Mouse (Mus musculus): ENCODE measurements around the gene Hsd17b10. TPM values are rescaled to one million over a fixed set of nuclear protein-coding genes. Genes with fewer than 3 reads are reported as not detected.
A peak's percentile ranks its signal among the peaks of the same experiment; 100 is the strongest.

The Hsd17b10 gene
- total and polyA plus RNA-seq, 3 experiments, result 77.2 to 98.5 (median 87.8) TPM

- TF ChIP-seq MXI1 (IDR thresholded peaks at IDR 0.05; ENCODE audit: low read depth, low read length) (no peak), SMC3 (IDR thresholded peaks at IDR 0.05; ENCODE audit: low read depth, low read length) (no peak), JUND (conservative IDR thresholded peaks at IDR 0.05; ENCODE audit: low read depth, low read length) (no peak), JUN (IDR thresholded peaks at IDR 0.05; ENCODE audit: insufficient read depth, low read depth, low read length) (no peak), MAFK (IDR thresholded peaks at IDR 0.05; ENCODE audit: insufficient replicate concordance, low read length) (no peak), RAD21 (IDR thresholded peaks at IDR 0.05; ENCODE audit: low read depth, low read length) (no peak), POLR2A (IDR thresholded peaks at IDR 0.05; ENCODE audit: low read depth, low read length) (no peak), ZKSCAN1 (IDR thresholded peaks at IDR 0.05; ENCODE audit: borderline replicate concordance, low read depth, low read length) (no peak), NRF1 (IDR thresholded peaks at IDR 0.05; ENCODE audit: low read depth, low read length) (no peak), TCF12 (IDR thresholded peaks at IDR 0.05; ENCODE audit: low read depth, low read length) (no peak)
- H3K36me3 ChIP-seq (replicated peaks in 1 of 2; ENCODE audit: control insufficient read depth in 1 of 2, insufficient read depth in 1 of 2, low read length in 1 of 2), result peaks cover 37 to 57% of the 10 kb centered on the region in 2 experiments
- DNase-seq (ENCODE audit: extremely low read depth), result no peak
- no peak overlapping the region for H3K9ac ChIP-seq (ENCODE audit: insufficient read depth, low read depth)
- H3K4me3 ChIP-seq (replicated peaks in 1 of 3; ENCODE audit: low read depth in 2 of 3, low read length in 2 of 3, poor library complexity in 1 of 3), result no peak overlapping the region
- no peaks in the 10 kb centered on the region for H3K79me2 ChIP-seq (replicated peaks; ENCODE audit: control insufficient read depth, extremely low read depth, insufficient read depth, poor library complexity, severe bottlenecking)
- no peak overlapping the region for H3K4me2 ChIP-seq (ENCODE audit: insufficient read depth, low read depth, poor library complexity, severe bottlenecking)
- no peaks in the 10 kb centered on the region for H3K9me3 ChIP-seq (replicated peaks; ENCODE audit: low read length)
- no peaks in the 10 kb centered on the region for H3K4me1 ChIP-seq (ENCODE audit: control insufficient read depth in 1 of 2, insufficient read depth in 2 of 2)
- dilution Hi-C loops (cut with MboI; ENCODE audit: extremely low pct_ligation_motif_present, extremely low pct_unique_long_range_greater_than_20kb, low sequenced_read_pairs), result no loop called here
- in situ Hi-C loops (cut with MboI; ENCODE audit: low pct_ligation_motif_present, low pct_unique_long_range_greater_than_20kb, low sequenced_read_pairs), result no loop called here
- no peak overlapping the region for H3K27ac ChIP-seq (ENCODE audit: insufficient read depth, low read depth)
- H3K27me3 ChIP-seq (replicated peaks), result no peaks in the 10 kb centered on the region
Observed at GRCm38 (mm10) chrX:152039865-152040264, 38.2 kb downstream of the Hsd17b10 start.

GRCm38 (mm10) chrX:152047230-152047629 is 45.6 kb downstream of the Hsd17b10 start:
- no peak for TF ChIP-seq USF2 (conservative IDR thresholded peaks at IDR 0.05; ENCODE audit: low read depth, low read length)
- no peak for TF ChIP-seq ZMIZ1 (IDR thresholded peaks at IDR 0.05; ENCODE audit: low read depth, low read length)
- no peak for TF ChIP-seq TBP (conservative IDR thresholded peaks at IDR 0.05; ENCODE audit: low read depth, low read length)
- no peak for TF ChIP-seq UBTF (IDR thresholded peaks at IDR 0.05; ENCODE audit: low read depth, low read length)
- TF ChIP-seq CTCF (conservative IDR thresholded peaks at IDR 0.05 in 1 of 2, IDR thresholded peaks at IDR 0.05 in 1 of 2; ENCODE audit: low read depth in 2 of 2, low read length in 2 of 2), result peak in 1 of 2 experiments; percentile 18; a peak in 1 of 4 replicates
- no peak for TF ChIP-seq EP300 (IDR thresholded peaks at IDR 0.05; ENCODE audit: low read length)
- no peak for TF ChIP-seq PAX5 (IDR thresholded peaks at IDR 0.05; ENCODE audit: low read length)
- no peak for TF ChIP-seq BHLHE40 (IDR thresholded peaks at IDR 0.05; ENCODE audit: low read depth, low read length)
- Histone ChIP-seq H3K27ac (ENCODE audit: insufficient read depth, low read depth) (no peak overlapping the region), H3K4me2 (ENCODE audit: insufficient read depth, low read depth, poor library complexity, severe bottlenecking) (no peak overlapping the region), H3K36me3 (replicated peaks in 1 of 2; ENCODE audit: control insufficient read depth in 1 of 2, insufficient read depth in 1 of 2, low read length in 1 of 2) (peaks cover 20 to 50% of the 10 kb centered on the region in 2 experiments), H3K4me1 (ENCODE audit: control insufficient read depth in 1 of 2, insufficient read depth in 2 of 2) (no peaks in the 10 kb centered on the region), H3K9me3 (replicated peaks; ENCODE audit: low read length) (no peaks in the 10 kb centered on the region), H3K4me3 (replicated peaks in 1 of 3; ENCODE audit: low read depth in 2 of 3, low read length in 2 of 3, poor library complexity in 1 of 3) (no peak overlapping the region), H3K79me2 (replicated peaks; ENCODE audit: control insufficient read depth, extremely low read depth, insufficient read depth, poor library complexity, severe bottlenecking) (no peaks in the 10 kb centered on the region), H3K27me3 (replicated peaks) (no peaks in the 10 kb centered on the region), H3K9ac (ENCODE audit: insufficient read depth, low read depth) (no peak overlapping the region)
- dilution Hi-C loops (cut with MboI; ENCODE audit: extremely low pct_ligation_motif_present, extremely low pct_unique_long_range_greater_than_20kb, low sequenced_read_pairs), result no loop called here
- DNase-seq (ENCODE audit: extremely low read depth), result no peak
- in situ Hi-C loops (cut with MboI; ENCODE audit: low pct_ligation_motif_present, low pct_unique_long_range_greater_than_20kb, low sequenced_read_pairs), result no loop called here
